Mouse (Mus musculus) hindbrain, postnatal 0 days (tissue): ENCODE measurements around the gene Btbd17. TPM values are rescaled to one million over a fixed set of nuclear protein-coding genes. Genes with fewer than 3 reads are reported as not detected.

ENCODE experiments used
- ATAC-seq: fragments of 200-750 bp; cut with Nextera tagmentation; 2 replicates; pipeline ENCODE4 v1.8.0; 2017; ENCODE audit warnings: mild to moderate bottlenecking, moderate TSS enrichment, moderate library complexity
- DNase-seq: peaks from one replicate; pipeline ENCODE4 v3.0.0-alpha.2; 2015; ENCODE audit warnings: low spot score
- H3K27ac ChIP-seq: fragments of 300-500 bp; sonication (generic); 2 replicates; pipeline ENCODE4 v1.5.1; 2014; ENCODE audit warnings: mild to moderate bottlenecking
- H3K27me3 ChIP-seq: fragments of 300-500 bp; sonication (generic); 2 replicates; pipeline ENCODE4 v1.6.1; 2014; ENCODE audit warnings: low read length, mixed read lengths; ENCODE audit not compliant: insufficient read depth
- H3K36me3 ChIP-seq: fragments of 300-500 bp; sonication (generic); 2 replicates; pipeline ENCODE4 v1.6.1; 2014; ENCODE audit warnings: low read length, mixed read lengths; ENCODE audit not compliant: insufficient read depth
- H3K4me1 ChIP-seq: fragments of 300-500 bp; sonication (generic); 2 replicates; pipeline ENCODE4 v1.6.1; 2014; ENCODE audit warnings: antibody characterized with exemption, low read length, mixed read lengths; ENCODE audit not compliant: insufficient read depth
- H3K4me2 ChIP-seq: fragments of 300-500 bp; sonication (generic); 2 replicates; pipeline ENCODE4 v1.6.1; 2014; ENCODE audit warnings: low read depth, mild to moderate bottlenecking, low read length, moderate library complexity, mixed read lengths
- H3K4me3 ChIP-seq: fragments of 300-500 bp; sonication (generic); 2 replicates; pipeline ENCODE4 v1.5.1; 2014; ENCODE audit warnings: low read length
- H3K9ac ChIP-seq: fragments of 300-500 bp; sonication (generic); replicated peaks from 2 replicates; pipeline ENCODE4 v1.6.1; 2014; ENCODE audit warnings: mild to moderate bottlenecking, low read length, moderate library complexity, mixed read lengths
- H3K9me3 ChIP-seq: fragments of 300-500 bp; sonication (generic); 2 replicates; pipeline ENCODE4 v1.6.1; 2016; ENCODE audit warnings: low read length, mixed read lengths
- CTCF ChIP-seq: IDR thresholded peaks from 2 replicates; pipeline ENCODE4 v1.5.1; 2016; ENCODE audit warnings: antibody characterized with exemption, control low read depth, low read depth
- WGBS: fragments of 180-500 bp; shearing (Covaris S2); extraction: QIAGEN DNeasy Blood & Tissue Kit; methylation state at CpG from one replicate; pipeline ENCODE4 v1.1.7; 2014; 5-methylcytosine and 5-hydroxymethylcytosine counted together
- polyA plus RNA-seq: library from polyadenylated mRNA; unstranded; fragments of >200 nt; fragmentation: Nextera tagmentation; extraction: Ambion mirVana; gene quantifications from 2 replicates; pipeline ENCODE4 v1.2.1, GENCODE M21; 2015
- total RNA-seq: library from RNA; depleted of rRNA; stranded (reverse); fragments of >200 nt; gene quantifications from 2 replicates; pipeline ENCODE4 v1.2.3, GENCODE M21; 2014

The Btbd17 gene
- total and polyA plus RNA-seq, 2 experiments from 2014 or later = 30.4 to 94.0 TPM

- H3K36me3 ChIP-seq = no peaks in the 10 kb centered on the region
Measured at GRCm38 (mm10) chr11:114780076-114780475, 15.7 kb downstream of the Btbd17 start.

GRCm38 (mm10) chr11:114771896-114772295 lies 23.8 kb downstream of the Btbd17 start:
- WGBS = 66% methylated on average over 2 of the region's 2 CpGs
- Histone ChIP-seq H3K27ac (no peak overlapping the region), H3K36me3 (no peaks in the 10 kb centered on the region), H3K9ac (no peak overlapping the region), H3K27me3 (no peaks in the 10 kb centered on the region), H3K9me3 (no peaks in the 10 kb centered on the region), H3K4me3 (no peak overlapping the region), H3K4me1 (no peaks in the 10 kb centered on the region; the same call in 1 of the 2 replicates), H3K4me2 (no peak overlapping the region)
- no peak for ATAC-seq
- no peak for TF ChIP-seq CTCF
- no peak for DNase-seq

More at GRCm38 (mm10) chr11:114780076-114780475, 15.7 kb downstream of the Btbd17 start:
- DNase-seq (peak; percentile 24), ATAC-seq (peak; percentile 13; the same call in 1 of the 2 replicates)
- no peak overlapping the region for H3K4me2 ChIP-seq
- H3K9me3 ChIP-seq = no peaks in the 10 kb centered on the region
- H3K27me3 ChIP-seq = no peaks in the 10 kb centered on the region
- 37% methylated on average over 9 of the region's 9 CpGs for WGBS
- H3K4me3 ChIP-seq = no peak overlapping the region
- H3K27ac ChIP-seq = no peak overlapping the region
- 0 out of 2 replicates have a peak, but pooled peaks cover 5% of the 10 kb centered on the region for H3K4me1 ChIP-seq
- no peak for TF ChIP-seq CTCF
- H3K9ac ChIP-seq = no peak overlapping the region

- peaks cover 8% of the 10 kb centered on the region; the same call in 1 of the 2 replicates for H3K27me3 ChIP-seq
- no peaks in the 10 kb centered on the region for H3K9me3 ChIP-seq
- TF ChIP-seq CTCF = no peak
- 27% methylated on average over 6 of the region's 6 CpGs for WGBS
- H3K4me2 ChIP-seq = no peak overlapping the region
- H3K9ac ChIP-seq = no peak overlapping the region
- ATAC-seq (peak; percentile 80), DNase-seq (no peak)
- H3K36me3 ChIP-seq = no peaks in the 10 kb centered on the region
- no peak overlapping the region for H3K4me3 ChIP-seq
- H3K27ac ChIP-seq = no peak overlapping the region
- no peaks in the 10 kb centered on the region; the same call in 1 of the 2 replicates for H3K4me1 ChIP-seq
Measured at GRCm38 (mm10) chr11:114769911-114770310, 25.8 kb downstream of the Btbd17 start.

- H3K4me2 ChIP-seq = peak within 1 kb of the TSS; percentile 90
- peak within 1 kb of the TSS; percentile 46 for H3K4me3 ChIP-seq
- no peaks in the 10 kb centered on the region for H3K36me3 ChIP-seq
- ATAC-seq = peak; percentile 72; the same call in 1 of the 2 replicates
- peak; percentile 52 for DNase-seq
- H3K9ac ChIP-seq = peak within 1 kb of the TSS; percentile 43
- no peak for TF ChIP-seq CTCF
- H3K4me1 ChIP-seq = no peaks in the 10 kb centered on the region
- peaks cover 8% of the 10 kb centered on the region; the same call in 1 of the 2 replicates for H3K27me3 ChIP-seq
- no peak within 1 kb of the TSS for H3K27ac ChIP-seq
- 3% methylated on average over 51 of the region's 51 CpGs for WGBS
- no peaks in the 10 kb centered on the region for H3K9me3 ChIP-seq
Measured at GRCm38 (mm10) chr11:114764820-114765818, 30.6 kb downstream of the Btbd17 start, which contains the start of gene Kif19a. Kif19a (plus strand) TSS chr11:114765388.

GRCm38 (mm10) chr11:114747564-114748138 lies 48.1 kb downstream of the Btbd17 start:
- Histone ChIP-seq H3K4me3 (no peak overlapping the region), H3K9me3 (no peaks in the 10 kb centered on the region), H3K4me2 (no peak overlapping the region), H3K36me3 (no peaks in the 10 kb centered on the region), H3K27me3 (no peaks in the 10 kb centered on the region), H3K27ac (no peak overlapping the region), H3K4me1 (no peaks in the 10 kb centered on the region), H3K9ac (no peak overlapping the region)
- ATAC-seq = no peak
- WGBS = 87% methylated on average over 12 of the region's 12 CpGs
- no peak for TF ChIP-seq CTCF
- DNase-seq = no peak

- no peak overlapping the region for H3K9ac ChIP-seq
Measured at GRCm38 (mm10) chr11:114745134-114745533, 50.6 kb downstream of the Btbd17 start.

More at GRCm38 (mm10) chr11:114745134-114745533, 50.6 kb downstream of the Btbd17 start:
- Histone ChIP-seq H3K4me2 (peak overlapping the region; percentile 48), H3K27ac (no peak overlapping the region), H3K4me1 (no peaks in the 10 kb centered on the region), H3K4me3 (no peak overlapping the region), H3K9me3 (no peaks in the 10 kb centered on the region), H3K36me3 (no peaks in the 10 kb centered on the region), H3K27me3 (no peaks in the 10 kb centered on the region)
- DNase-seq (peak; percentile 95), ATAC-seq (peak; percentile 82)
- 0% methylated on average over 12 of the region's 12 CpGs for WGBS
- peak; percentile 99 for TF ChIP-seq CTCF
